Mouse (Mus musculus) heart, postnatal 0 days (tissue): ENCODE measurements around the gene Mad1l1. TPM values are rescaled to one million over a fixed set of nuclear protein-coding genes. Genes with fewer than 3 reads are reported as not detected.

Source experiments
- ATAC-seq: fragments of 200-750 bp; cut with Nextera tagmentation; 2 replicates; pipeline ENCODE4 v1.8.0; 2017; ENCODE audit warnings: low read depth, moderate number of reproducible peaks, moderate library complexity; ENCODE audit not compliant: insufficient read depth
- DNase-seq: peaks from one replicate; pipeline ENCODE4 v3.0.0-alpha.2; 2016; ENCODE audit warnings: low spot score
- H3K27ac ChIP-seq: fragments of 300-500 bp; sonication (generic); 2 replicates; pipeline ENCODE4 v1.5.1; 2014; ENCODE audit warnings: low read depth, mild to moderate bottlenecking
- H3K27me3 ChIP-seq: fragments of 300-500 bp; sonication (generic); 2 replicates; pipeline ENCODE4 v1.6.1; 2014; ENCODE audit warnings: low read length, mixed read lengths; ENCODE audit not compliant: control insufficient read depth, insufficient read depth
- H3K36me3 ChIP-seq: fragments of 300-500 bp; sonication (generic); replicated peaks from 2 replicates; pipeline ENCODE4 v1.6.1; 2014; ENCODE audit warnings: low read length, mixed read lengths; ENCODE audit not compliant: control insufficient read depth, insufficient read depth
- H3K4me1 ChIP-seq: fragments of 300-500 bp; sonication (generic); 2 replicates; pipeline ENCODE4 v1.6.1; 2014; ENCODE audit warnings: antibody characterized with exemption; ENCODE audit not compliant: control insufficient read depth, insufficient read depth
- H3K4me2 ChIP-seq: fragments of 300-500 bp; sonication (generic); 2 replicates; pipeline ENCODE4 v1.6.1; 2014; ENCODE audit warnings: low read depth, mild to moderate bottlenecking, low read length, moderate library complexity
- H3K4me3 ChIP-seq: fragments of 300-500 bp; sonication (generic); 2 replicates; pipeline ENCODE4 v1.5.1; 2014; ENCODE audit warnings: low read depth, low read length
- H3K9ac ChIP-seq: fragments of 300-500 bp; sonication (generic); replicated peaks from 2 replicates; pipeline ENCODE4 v1.6.1; 2014; ENCODE audit warnings: low read depth, low read length, mixed read lengths
- H3K9me3 ChIP-seq: fragments of 300-500 bp; sonication (generic); replicated peaks from 2 replicates; pipeline ENCODE4 v1.6.1; 2016; ENCODE audit warnings: low read length; ENCODE audit not compliant: control insufficient read depth
- CTCF ChIP-seq: IDR thresholded peaks from 2 replicates; pipeline ENCODE4 v1.5.1; 2016; ENCODE audit warnings: antibody characterized with exemption, control low read depth, low read depth
- EP300 ChIP-seq: IDR thresholded peaks from 2 replicates; pipeline ENCODE4 v1.6.1; 2016; ENCODE audit warnings: antibody characterized with exemption, low read depth
- WGBS: fragments of 180-500 bp; shearing (Covaris S2); extraction: QIAGEN DNeasy Blood & Tissue Kit; methylation state at CpG from one replicate; pipeline ENCODE4 v1.1.7; 2014; 5-methylcytosine and 5-hydroxymethylcytosine counted together
- polyA plus RNA-seq: library from polyadenylated mRNA; unstranded; fragments of >200 nt; fragmentation: Nextera tagmentation; extraction: Ambion mirVana; gene quantifications from 2 replicates; pipeline ENCODE4 v1.2.1, GENCODE M21; 2015
- total RNA-seq: library from RNA; depleted of rRNA; stranded (reverse); fragments of >200 nt; gene quantifications from 2 replicates; pipeline ENCODE4 v1.2.3, GENCODE M21; 2014; ENCODE audit warnings: low replicate concordance

Mad1l1 gene
- total and polyA plus RNA-seq, 2 experiments from 2014 or later = 15.1 to 20.6 TPM

GRCm38 (mm10) chr5:140113281-140113680, 208.1 kb downstream of the Mad1l1 start:
- no peak for TF ChIP-seq EP300
- TF ChIP-seq CTCF = no peak
- ATAC-seq (no peak), DNase-seq (no peak)
- Histone ChIP-seq H3K4me1 (peaks cover 29% of the 10 kb centered on the region), H3K9me3 (no peaks in the 10 kb centered on the region), H3K4me2 (no peak overlapping the region), H3K4me3 (no peak overlapping the region), H3K36me3 (no peaks in the 10 kb centered on the region), H3K27me3 (no peaks in the 10 kb centered on the region), H3K9ac (no peak overlapping the region), H3K27ac (no peak overlapping the region)
- 95% methylated on average over 2 of the region's 2 CpGs for WGBS

GRCm38 (mm10) chr5:140110024-140110423, 211.3 kb downstream of the Mad1l1 start:
- H3K4me1 ChIP-seq = peaks cover 6% of the 10 kb centered on the region; the same call in 1 of the 2 replicates
- DNase-seq = no peak
- ATAC-seq = no peak
- no peak overlapping the region for H3K27ac ChIP-seq
- H3K4me2 ChIP-seq = no peak overlapping the region
- TF ChIP-seq CTCF (no peak), EP300 (no peak)
- 45% methylated on average over 3 of the region's 3 CpGs for WGBS
- H3K36me3 ChIP-seq = no peaks in the 10 kb centered on the region
- H3K27me3 ChIP-seq = no peaks in the 10 kb centered on the region
- H3K4me3 ChIP-seq = no peak overlapping the region
- no peak overlapping the region for H3K9ac ChIP-seq
- H3K9me3 ChIP-seq = no peaks in the 10 kb centered on the region

- H3K9me3 ChIP-seq = no peaks in the 10 kb centered on the region
- WGBS = 93% methylated on average over 2 of the region's 2 CpGs
- no peak overlapping the region for H3K4me3 ChIP-seq
- H3K27me3 ChIP-seq = no peaks in the 10 kb centered on the region
- DNase-seq (no peak), ATAC-seq (no peak)
- H3K36me3 ChIP-seq = peaks cover 4% of the 10 kb centered on the region; the same call in 1 of the 2 replicates
- TF ChIP-seq CTCF = no peak
- no peak for TF ChIP-seq EP300
- no peak overlapping the region for H3K9ac ChIP-seq
- H3K27ac ChIP-seq = no peak overlapping the region
- no peaks in the 10 kb centered on the region for H3K4me1 ChIP-seq
- H3K4me2 ChIP-seq = no peak overlapping the region
Measured at GRCm38 (mm10) chr5:140107907-140108306, 213.4 kb downstream of the Mad1l1 start.

- Histone ChIP-seq H3K36me3 (peaks cover 4% of the 10 kb centered on the region; the same call in 1 of the 2 replicates), H3K27ac (no peak overlapping the region), H3K4me2 (no peak overlapping the region), H3K4me3 (no peak overlapping the region), H3K9ac (no peak overlapping the region), H3K4me1 (no peaks in the 10 kb centered on the region), H3K9me3 (no peaks in the 10 kb centered on the region), H3K27me3 (no peaks in the 10 kb centered on the region)
- ATAC-seq (no peak), DNase-seq (no peak)
- 90% methylated on average over 3 of the region's 3 CpGs for WGBS
- TF ChIP-seq CTCF = no peak
- no peak for TF ChIP-seq EP300
Measured at GRCm38 (mm10) chr5:140106051-140106450, 215.3 kb downstream of the Mad1l1 start.

GRCm38 (mm10) chr5:140104891-140105290, 216.5 kb downstream of the Mad1l1 start:
- 82% methylated on average over 1 of the region's 1 CpGs for WGBS
- Histone ChIP-seq H3K4me2 (no peak overlapping the region), H3K9ac (no peak overlapping the region), H3K4me3 (no peak overlapping the region), H3K27me3 (no peaks in the 10 kb centered on the region), H3K4me1 (no peaks in the 10 kb centered on the region), H3K36me3 (peaks cover 4% of the 10 kb centered on the region; the same call in 1 of the 2 replicates), H3K27ac (no peak overlapping the region), H3K9me3 (no peaks in the 10 kb centered on the region)
- ATAC-seq = no peak
- TF ChIP-seq EP300 (no peak), CTCF (no peak)
- DNase-seq = no peak

GRCm38 (mm10) chr5:140102731-140103130, 218.6 kb downstream of the Mad1l1 start:
- no peaks in the 10 kb centered on the region for H3K4me1 ChIP-seq
- TF ChIP-seq EP300 (no peak), CTCF (no peak)
- 89% methylated on average over 8 of the region's 8 CpGs for WGBS

More at GRCm38 (mm10) chr5:140102731-140103130, 218.6 kb downstream of the Mad1l1 start:
- Histone ChIP-seq H3K36me3 (peaks cover 4% of the 10 kb centered on the region; the same call in 1 of the 2 replicates), H3K27me3 (no peaks in the 10 kb centered on the region), H3K4me2 (no peak overlapping the region), H3K9ac (no peak overlapping the region), H3K4me3 (no peak overlapping the region), H3K27ac (no peak overlapping the region), H3K9me3 (no peaks in the 10 kb centered on the region)
- ATAC-seq = no peak
- no peak for DNase-seq
